Mouse (Mus musculus): ENCODE measurements at regions not wholly inside any gene's neighbourhood (a gene's known extent, or its start where the extent isn't known, plus 50 kb on each side); places are given as distances from the start of the nearest gene placed in this dataset.

GRCm38 (mm10) chr15:18065515-18065914, 753.2 kb upstream of the Cdh10 start:
- TF ChIP-seq CTCF (IDR thresholded peaks at IDR 0.05; ENCODE audit: low read depth, low read length) (no peak), GATA1 (IDR thresholded peaks at IDR 0.05; ENCODE audit: borderline replicate concordance, low read length) (no peak)
